Comparison of ENCODE assay signal across 10 mouse cellular contexts in the genomic region with DNA sequence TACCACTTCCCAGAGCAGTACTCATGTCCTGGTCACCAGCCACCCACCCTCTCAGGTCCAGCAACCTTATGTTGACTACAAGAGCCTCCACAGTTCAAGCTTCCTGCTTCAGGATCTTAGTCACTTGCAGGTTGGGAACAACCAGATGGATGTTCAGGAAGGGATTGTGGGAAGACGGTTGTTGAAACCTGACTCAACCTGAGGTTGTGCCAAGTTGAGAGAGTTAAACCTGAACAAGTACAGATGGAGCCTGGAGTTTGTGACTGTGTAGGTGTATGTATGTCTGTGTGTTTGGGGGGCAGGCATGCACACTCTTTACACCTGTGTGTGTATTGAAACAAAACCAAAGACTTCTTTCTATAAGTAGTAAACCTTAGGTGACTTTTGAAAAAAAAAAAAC.
"Had no signal": no experiment of that assay in that cellular context is flagged by ENCODE, and none has a peak within 500 bp of the region (broad histone marks: within the 10 kb centered on the region; RNA-seq: fewer than 3 reads in every experiment).

No protein-coding gene starts in this region.

- DNase-seq: kidney, adult 18-20 months; kidney, postnatal 10 days; kidney, postnatal 4 days; lung, adult 2 months; lung, postnatal 36 days; thymus, adult 2 months; thymus, postnatal 25 days had no signal

- ATAC-seq: intestine, embryonic 15.5 days; lung, postnatal 0 days; midbrain, embryonic 13.5 days had no signal
